Mouse (Mus musculus) CH12.LX (cell line): Measurements from ENCODE around the gene Ski. TPM values are rescaled to one million over a fixed set of nuclear protein-coding genes. Genes with fewer than 3 reads are reported as not detected.

Experiments
- DNase-seq: peaks from one replicate; pipeline ENCODE4 v3.0.0-alpha.2; 2013; ENCODE audit errors: extremely low read depth
- H3K27ac ChIP-seq: 2 replicates; pipeline ENCODE4 v1.5.1; 2012; ENCODE audit warnings: low read depth, mild to moderate bottlenecking, control low read depth, moderate library complexity; ENCODE audit not compliant: insufficient read depth
- H3K27me3 ChIP-seq: replicated peaks from 2 replicates; pipeline ENCODE3; 2012; ENCODE audit warnings: inconsistent platforms
- H3K36me3 ChIP-seq, 2 experiments: replicated peaks in 1 of 2; 2 replicates each; pipeline versions ENCODE3 to v1.6.1; 2012; ENCODE audit warnings: inconsistent platforms in 1 of 2, low read length in 1 of 2, mild to moderate bottlenecking in 1 of 2, mixed read lengths in 1 of 2, moderate library complexity in 1 of 2; ENCODE audit not compliant: control insufficient read depth in 1 of 2, insufficient read depth in 1 of 2
- H3K4me1 ChIP-seq, 2 experiments: 2 replicates each; pipeline ENCODE4 v1.6.1; 2012; ENCODE audit warnings: inconsistent platforms in 1 of 2, moderate library complexity in 1 of 2; ENCODE audit not compliant: insufficient read depth in 2 of 2, control insufficient read depth in 1 of 2
- H3K4me2 ChIP-seq: 2 replicates; pipeline ENCODE4 v1.6.1; 2012; ENCODE audit warnings: low read depth, mild to moderate bottlenecking, control low read depth; ENCODE audit not compliant: poor library complexity, insufficient read depth, severe bottlenecking
- H3K4me3 ChIP-seq, 3 experiments: fragments of 150-350 bp in 1 of 3; sonication (generic) in 1 of 3; replicated peaks in 1 of 3; 2 replicates each; pipeline versions ENCODE3 to v1.5.1; 2011 to 2012; ENCODE audit warnings: low read depth in 2 of 3, low read length in 2 of 3, mild to moderate bottlenecking in 2 of 3, moderate library complexity in 2 of 3, control low read depth in 1 of 3, improper control_type of control experiment in 1 of 3, inconsistent platforms in 1 of 3, mixed read lengths in 1 of 3; ENCODE audit not compliant: poor library complexity in 1 of 3
- H3K79me2 ChIP-seq: replicated peaks from 2 replicates; pipeline ENCODE4 v1.6.1; 2012; ENCODE audit warnings: mild to moderate bottlenecking, moderate library complexity; ENCODE audit not compliant: control insufficient read depth, poor library complexity, insufficient read depth, severe bottlenecking; ENCODE audit errors: extremely low read depth
- H3K9ac ChIP-seq: 2 replicates; pipeline ENCODE4 v1.6.1; 2012; ENCODE audit warnings: low read depth, mild to moderate bottlenecking, control low read depth, moderate library complexity; ENCODE audit not compliant: insufficient read depth
- H3K9me3 ChIP-seq: replicated peaks from 2 replicates; pipeline ENCODE3; 2012; ENCODE audit warnings: low read length, inconsistent platforms, mixed read lengths
- BHLHE40 ChIP-seq: IDR thresholded peaks from 2 replicates; pipeline ENCODE4 v1.6.1; 2011; ENCODE audit warnings: mild to moderate bottlenecking, low read depth, low read length, improper control_type of control experiment
- CHD1 ChIP-seq: IDR thresholded peaks from 2 replicates; pipeline ENCODE4 v1.6.1; 2012; ENCODE audit warnings: low read depth, low read length, improper control_type of control experiment, inconsistent platforms
- CHD2 ChIP-seq: IDR thresholded peaks from 2 replicates; pipeline ENCODE4 v1.6.1; 2011; ENCODE audit warnings: low read length, improper control_type of control experiment
- CTCF ChIP-seq, 2 experiments: IDR thresholded peaks in 1 of 2; conservative IDR thresholded peaks in 1 of 2; 2 replicates each; pipeline ENCODE4 v1.5.1; 2011 to 2012; ENCODE audit warnings: low read depth in 2 of 2, low read length in 2 of 2, improper control_type of control experiment in 1 of 2, inconsistent platforms in 1 of 2, mild to moderate bottlenecking in 1 of 2, moderate library complexity in 1 of 2
- ELF1 ChIP-seq: IDR thresholded peaks from 2 replicates; pipeline ENCODE4 v1.6.1; 2014; ENCODE audit warnings: low read depth, mild to moderate bottlenecking, inconsistent platforms, low read length, improper control_type of control experiment
- EP300 ChIP-seq: IDR thresholded peaks from 2 replicates; pipeline ENCODE4 v1.6.1; 2011; ENCODE audit warnings: low read length, improper control_type of control experiment
- ETS1 ChIP-seq: conservative IDR thresholded peaks from 2 replicates; pipeline ENCODE4 v1.6.1; 2012; ENCODE audit warnings: low read depth, mild to moderate bottlenecking, inconsistent platforms, low read length, improper control_type of control experiment, moderate library complexity
- GABPA ChIP-seq: IDR thresholded peaks from 2 replicates; pipeline ENCODE4 v1.6.1; 2012; ENCODE audit warnings: low read depth, low read length, improper control_type of control experiment, inconsistent platforms; ENCODE audit not compliant: insufficient replicate concordance
- IRF4 ChIP-seq: IDR thresholded peaks from 2 replicates; pipeline ENCODE4 v1.6.1; 2014; ENCODE audit warnings: low read depth, mild to moderate bottlenecking, inconsistent platforms, low read length, improper control_type of control experiment
- MAX ChIP-seq: IDR thresholded peaks from 2 replicates; pipeline ENCODE4 v1.6.1; 2011; ENCODE audit warnings: low read length, improper control_type of control experiment
- MAZ ChIP-seq: IDR thresholded peaks from 2 replicates; pipeline ENCODE4 v1.6.1; 2012; ENCODE audit warnings: low read depth, mild to moderate bottlenecking, inconsistent platforms, low read length, improper control_type of control experiment, moderate library complexity
- MEF2A ChIP-seq: IDR thresholded peaks from 2 replicates; pipeline ENCODE4 v1.6.1; 2014; ENCODE audit warnings: low read depth, mild to moderate bottlenecking, inconsistent platforms, low read length, improper control_type of control experiment, borderline replicate concordance
- MXI1 ChIP-seq: IDR thresholded peaks from 2 replicates; pipeline ENCODE4 v1.6.1; 2011; ENCODE audit warnings: mild to moderate bottlenecking, low read depth, low read length, improper control_type of control experiment
- PAX5 ChIP-seq: IDR thresholded peaks from 2 replicates; pipeline ENCODE4 v1.6.1; 2012; ENCODE audit warnings: low read length, inconsistent platforms, mixed read lengths
- POLR2A ChIP-seq: IDR thresholded peaks from 2 replicates; pipeline ENCODE4 v1.6.1; 2011; ENCODE audit warnings: low read depth, mild to moderate bottlenecking, improper control_type of control experiment, low read length
- POLR2AphosphoS2 ChIP-seq: IDR thresholded peaks from 2 replicates; pipeline ENCODE4 v1.6.1; 2011; ENCODE audit warnings: low read depth, low read length, improper control_type of control experiment
- RCOR1 ChIP-seq: conservative IDR thresholded peaks from 2 replicates; pipeline ENCODE4 v1.6.1; 2012; ENCODE audit warnings: low read depth, mild to moderate bottlenecking, inconsistent platforms, low read length, improper control_type of control experiment
- SIN3A ChIP-seq: IDR thresholded peaks from 2 replicates; pipeline ENCODE4 v1.6.1; 2012; ENCODE audit warnings: low read length, improper control_type of control experiment, inconsistent platforms
- SMC3 ChIP-seq: IDR thresholded peaks from 2 replicates; pipeline ENCODE4 v1.6.1; 2011; ENCODE audit warnings: low read depth, low read length, improper control_type of control experiment
- TBP ChIP-seq: conservative IDR thresholded peaks from 2 replicates; pipeline ENCODE4 v1.6.1; 2011; ENCODE audit warnings: low read depth, low read length, improper control_type of control experiment
- TCF12 ChIP-seq: IDR thresholded peaks from 2 replicates; pipeline ENCODE4 v1.6.1; 2014; ENCODE audit warnings: low read depth, mild to moderate bottlenecking, inconsistent platforms, low read length, improper control_type of control experiment
- UBTF ChIP-seq: IDR thresholded peaks from 2 replicates; pipeline ENCODE4 v1.6.1; 2012; ENCODE audit warnings: low read depth, mild to moderate bottlenecking, inconsistent platforms, low read length, improper control_type of control experiment, moderate library complexity
- USF2 ChIP-seq: conservative IDR thresholded peaks from 2 replicates; pipeline ENCODE4 v1.6.1; 2011; ENCODE audit warnings: low read depth, low read length, improper control_type of control experiment
- ZC3H11A ChIP-seq: IDR thresholded peaks from 2 replicates; pipeline ENCODE4 v1.6.1; 2012; ENCODE audit warnings: low read depth, mild to moderate bottlenecking, inconsistent platforms, low read length, improper control_type of control experiment
- ZMIZ1 ChIP-seq: IDR thresholded peaks from 2 replicates; pipeline ENCODE4 v1.6.1; 2012; ENCODE audit warnings: low read depth, mild to moderate bottlenecking, inconsistent platforms, low read length, improper control_type of control experiment
- ZNF384 ChIP-seq: IDR thresholded peaks from 2 replicates; pipeline ENCODE4 v1.6.1; 2012; ENCODE audit warnings: low read depth, low read length, improper control_type of control experiment, inconsistent platforms
- dilution Hi-C: fragments of 300-500 bp; cut with MboI; formaldehyde crosslinking; loops from 2 replicates; pipeline ENCODE4 v1.14.3; 2020; ENCODE audit warnings: low sequenced_read_pairs; ENCODE audit not compliant: extremely low pct_unique_long_range_greater_than_20kb, extremely low pct_ligation_motif_present
- in situ Hi-C: fragments of 300-500 bp; cut with MboI; formaldehyde crosslinking; loops from 3 replicates; pipeline ENCODE4 v1.14.3; 2019; ENCODE audit warnings: low sequenced_read_pairs, low pct_ligation_motif_present, low pct_unique_long_range_greater_than_20kb, mixed read lengths
- polyA plus RNA-seq: library from polyadenylated mRNA; unstranded; fragments of >175 nt; gene quantifications from 2 replicates; pipeline ENCODE4 v1.2.1, GENCODE M21; 2012; ENCODE audit warnings: low read depth; ENCODE audit not compliant: insufficient read length
- total RNA-seq, 2 experiments: library from RNA; depleted of rRNA; stranded (reverse); fragments of 300-350 nt in 1 of 2; fragments of >200 nt in 1 of 2; gene quantifications; 2 replicates each; pipeline ENCODE4 v1.2.3; 2012 to 2014

Ski gene
- total and polyA plus RNA-seq, 3 experiments, result 4.1 to 17.9 (median 10.1) TPM

DNA sequence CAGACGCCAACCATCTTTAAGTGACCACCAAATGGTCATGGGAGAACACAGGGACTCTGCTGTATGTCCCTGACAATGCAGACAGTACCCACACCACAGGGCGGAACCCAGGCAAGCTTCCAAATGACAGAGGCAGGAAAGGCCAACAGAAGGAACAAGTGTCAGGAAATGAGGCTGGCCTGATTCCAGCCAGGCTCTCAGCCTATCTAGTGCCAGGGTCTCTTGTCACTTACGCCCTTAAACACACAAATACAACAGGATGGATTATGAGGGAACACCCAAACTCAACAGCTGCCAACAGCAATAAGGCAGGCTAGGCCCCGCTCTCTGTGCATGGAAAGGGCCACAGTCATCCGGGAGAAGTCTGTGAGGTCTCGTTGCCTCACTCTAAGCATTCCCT is 57.8 kb downstream of the Ski start:
- Histone ChIP-seq H3K4me1 (peaks cover 34 to 96% of the 10 kb centered on the region in 2 experiments), H3K4me2 (peak overlapping the region; percentile 82; the same call in 1 of the 2 replicates)
- dilution Hi-C loops, result no loop called here

DNA sequence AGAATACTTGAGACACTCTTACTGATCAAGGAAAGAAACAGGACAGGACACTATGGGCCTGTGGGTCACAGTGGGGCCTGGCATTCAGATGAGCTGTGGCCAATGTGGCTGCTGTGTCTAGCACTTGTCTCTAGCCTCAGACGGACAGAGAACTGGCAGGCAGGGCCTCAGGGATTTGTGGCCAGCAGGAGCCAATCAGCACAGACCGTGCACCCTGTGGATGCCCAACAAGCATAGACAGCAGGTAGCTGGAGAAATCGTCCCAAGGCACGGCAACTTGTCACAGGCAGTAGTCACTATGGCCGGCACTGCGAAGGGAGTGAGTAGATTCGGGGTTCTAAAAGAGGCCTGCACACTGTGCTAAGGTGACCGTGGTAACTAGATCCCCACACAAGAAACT is 58.7 kb downstream of the Ski start:
- peaks cover 7% of the 10 kb centered on the region for H3K9me3 ChIP-seq
- peak overlapping the region in 2 of 3 experiments; percentile 10 to 15 for H3K4me3 ChIP-seq
- TF ChIP-seq MEF2A (peak; percentile 29; the same call in 1 of the 2 replicates), MXI1 (peak; percentile 61; the same call in 1 of the 2 replicates), USF2 (no peak), IRF4 (peak; percentile 39; the same call in 1 of the 2 replicates), ZC3H11A (no peak), ZMIZ1 (0 out of 2 replicates have a peak, but pooled peaks have one; percentile 22), POLR2A (peak; percentile 38; the same call in 1 of the 2 replicates), TBP (0 out of 2 replicates have a peak, but pooled peaks have one; percentile 25), MAZ (0 out of 2 replicates have a peak, but pooled peaks have one; percentile 4), UBTF (no peak; the same call in 1 of the 2 replicates)
- dilution Hi-C loops, result no loop called here
- H3K27ac ChIP-seq, result peak overlapping the region; percentile 99
- H3K36me3 ChIP-seq, result peaks cover 12 to 39% of the 10 kb centered on the region in 2 experiments
- peak overlapping the region; percentile 82 for H3K4me2 ChIP-seq
- peaks cover 29 to 96% of the 10 kb centered on the region in 2 experiments for H3K4me1 ChIP-seq
- in situ Hi-C loops, result loop anchor here (5.0 kb wide), 1 partner anchor 69 kb away; no protein-coding TSS in a partner anchor
- no peaks in the 10 kb centered on the region for H3K27me3 ChIP-seq
- DNase-seq, result peak; percentile 79
- peaks cover 45% of the 10 kb centered on the region for H3K79me2 ChIP-seq
- peak overlapping the region; percentile 12 for H3K9ac ChIP-seq

More for the DNA sequence above, 57.8 kb downstream of the Ski start:
- no peaks in the 10 kb centered on the region for H3K27me3 ChIP-seq
- TF ChIP-seq ETS1, result no peak
- TF ChIP-seq CHD2, result no peak
- TF ChIP-seq ZNF384, result no peak
- no peak for TF ChIP-seq POLR2A
- TF ChIP-seq PAX5, result no peak
- TF ChIP-seq TCF12, result no peak
- TF ChIP-seq BHLHE40, result no peak
- TF ChIP-seq CTCF (conservative IDR thresholded peaks at IDR 0.05 in 1 of 2, IDR thresholded peaks at IDR 0.05 in 1 of 2; ENCODE audit: low read depth in 2 of 2, low read length in 2 of 2), result no peak
- TF ChIP-seq USF2, result no peak
- TF ChIP-seq GABPA, result no peak
- TF ChIP-seq MXI1, result no peak
- no peak for TF ChIP-seq EP300
- no peak for TF ChIP-seq RCOR1
- TF ChIP-seq POLR2AphosphoS2, result no peak
- no peak for TF ChIP-seq SIN3A
- TF ChIP-seq MAZ, result no peak
- no peak for TF ChIP-seq SMC3
- no peak for TF ChIP-seq ELF1
- TF ChIP-seq MAX, result no peak
- no peak for TF ChIP-seq CHD1
- no peak for DNase-seq
- H3K27ac ChIP-seq, result peak overlapping the region; percentile 99
- peaks cover 7% of the 10 kb centered on the region for H3K9me3 ChIP-seq
- peaks cover 54% of the 10 kb centered on the region for H3K79me2 ChIP-seq
- H3K36me3 ChIP-seq, result peaks cover 3 to 33% of the 10 kb centered on the region in 2 experiments
- in situ Hi-C loops, result loop anchor here (5.0 kb wide), 1 partner anchor 68 kb away; no protein-coding TSS in a partner anchor
- no peak overlapping the region for H3K9ac ChIP-seq
- H3K4me3 ChIP-seq, result peak overlapping the region in 1 of 3 experiments; percentile 25
